Mouse (Mus musculus) erythroblast, embryonic 14.5 days (primary cell): ENCODE data around the gene Eef2k.

Source experiments
- GATA1 ChIP-seq: IDR thresholded peaks from 2 replicates; pipeline ENCODE4 v1.6.1; 2012; ENCODE audit warnings: low read length, inconsistent platforms, mixed read lengths
- TAL1 ChIP-seq: IDR thresholded peaks from 3 replicates; pipeline ENCODE4 v1.6.1; 2012; ENCODE audit warnings: low read length, inconsistent platforms, mixed read lengths

GRCm38 (mm10) chr7:120942506-120942905, 99.9 kb downstream of the Eef2k start:
- TF ChIP-seq GATA1 (no peak), TAL1 (no peak)
